Mouse (Mus musculus) hindbrain, embryonic 11.5 days (tissue): Measurements from ENCODE around the gene Arhgef33. TPM values are rescaled to one million over a fixed set of nuclear protein-coding genes. Genes with fewer than 3 reads are reported as not detected.

ENCODE experiments used
- ATAC-seq: fragments of 200-750 bp; cut with Nextera tagmentation; 2 replicates; pipeline ENCODE4 v1.8.0; 2017; ENCODE audit warnings: mild to moderate bottlenecking, moderate TSS enrichment, moderate library complexity; ENCODE audit not compliant: low FRiP score
- DNase-seq: peaks from one replicate; pipeline ENCODE4 v3.0.0-alpha.2; 2015; ENCODE audit warnings: low spot score
- H3K27ac ChIP-seq: fragments of 300-500 bp; sonication (generic); 2 replicates; pipeline ENCODE4 v1.5.1; 2014; ENCODE audit warnings: mild to moderate bottlenecking, low read depth, low read length
- H3K27me3 ChIP-seq: fragments of 300-500 bp; sonication (generic); 2 replicates; pipeline ENCODE4 v1.6.1; 2014; ENCODE audit warnings: mild to moderate bottlenecking, low read length, moderate library complexity, mixed read lengths; ENCODE audit not compliant: control insufficient read depth, insufficient read depth
- H3K36me3 ChIP-seq: fragments of 300-500 bp; sonication (generic); 2 replicates; pipeline ENCODE4 v1.6.1; 2014; ENCODE audit warnings: mild to moderate bottlenecking, low read length, moderate library complexity, mixed read lengths; ENCODE audit not compliant: control insufficient read depth, insufficient read depth
- H3K4me1 ChIP-seq: fragments of 300-500 bp; sonication (generic); replicated peaks from 2 replicates; pipeline ENCODE4 v1.6.1; 2014; ENCODE audit warnings: low read length, mixed read lengths; ENCODE audit not compliant: control insufficient read depth, insufficient read depth
- H3K4me2 ChIP-seq: fragments of 300-500 bp; sonication (generic); replicated peaks from 2 replicates; pipeline ENCODE4 v1.6.1; 2014; ENCODE audit warnings: mild to moderate bottlenecking, low read depth, low read length
- H3K4me3 ChIP-seq: fragments of 300-500 bp; sonication (generic); 2 replicates; pipeline ENCODE4 v1.5.1; 2014; ENCODE audit warnings: low read depth, low read length
- H3K9ac ChIP-seq: fragments of 300-500 bp; sonication (generic); 2 replicates; pipeline ENCODE4 v1.6.1; 2014; ENCODE audit warnings: low read depth, low read length
- H3K9me3 ChIP-seq: fragments of 300-500 bp; sonication (generic); 2 replicates; pipeline ENCODE4 v1.6.1; 2016; ENCODE audit warnings: low read length; ENCODE audit not compliant: control insufficient read depth
- WGBS: fragments of 180-500 bp; shearing (Covaris S2); extraction: QIAGEN DNeasy Blood & Tissue Kit; methylation state at CpG from one replicate; pipeline ENCODE4 v1.1.7; 2014; 5-methylcytosine and 5-hydroxymethylcytosine counted together
- polyA plus RNA-seq: library from polyadenylated mRNA; unstranded; fragments of >200 nt; fragmentation: Nextera tagmentation; extraction: Ambion mirVana; gene quantifications from 2 replicates; pipeline ENCODE4 v1.2.1, GENCODE M21; 2014

Arhgef33 gene
- polyA plus RNA-seq, 1 experiment from 2014 or later, result 1.7 TPM

GRCm38 (mm10) chr17:80398243-80398642 is 91.0 kb downstream of the Arhgef33 start:
- no peak overlapping the region for H3K27ac ChIP-seq
- no peak overlapping the region for H3K4me2 ChIP-seq
- H3K4me1 ChIP-seq, result no peaks in the 10 kb centered on the region
- H3K36me3 ChIP-seq, result 0 out of 2 replicates have a peak, but pooled peaks cover 3% of the 10 kb centered on the region
- H3K4me3 ChIP-seq, result no peak overlapping the region
- no peaks in the 10 kb centered on the region for H3K9me3 ChIP-seq
- WGBS, result 90% methylated on average over 7 of the region's 7 CpGs
- ATAC-seq (no peak), DNase-seq (no peak)
- no peaks in the 10 kb centered on the region for H3K27me3 ChIP-seq
- H3K9ac ChIP-seq, result no peak overlapping the region

GRCm38 (mm10) chr17:80411182-80411581 is 104.0 kb downstream of the Arhgef33 start:
- H3K27ac ChIP-seq, result no peak overlapping the region
- 71% methylated on average over 1 of the region's 1 CpGs for whole genome bisulfite sequencing
- no peak overlapping the region for H3K4me3 ChIP-seq
- H3K4me1 ChIP-seq, result no peaks in the 10 kb centered on the region
- H3K27me3 ChIP-seq, result no peaks in the 10 kb centered on the region
- ATAC-seq (no peak), DNase-seq (no peak)
- no peaks in the 10 kb centered on the region for H3K9me3 ChIP-seq
- H3K36me3 ChIP-seq, result peaks cover 13% of the 10 kb centered on the region; the same call in 1 of the 2 replicates
- no peak overlapping the region for H3K9ac ChIP-seq
- no peak overlapping the region for H3K4me2 ChIP-seq

- ATAC-seq, result no peak
- no peaks in the 10 kb centered on the region for H3K27me3 ChIP-seq
- H3K9me3 ChIP-seq, result no peaks in the 10 kb centered on the region
- DNase-seq, result no peak
- no peak overlapping the region for H3K27ac ChIP-seq
- WGBS, result 78% methylated on average over 10 of the region's 10 CpGs
- no peak overlapping the region for H3K4me3 ChIP-seq
- H3K4me2 ChIP-seq, result no peak overlapping the region
- H3K4me1 ChIP-seq, result no peaks in the 10 kb centered on the region
- peaks cover 13% of the 10 kb centered on the region for H3K36me3 ChIP-seq
- no peak overlapping the region for H3K9ac ChIP-seq
These were observed 111.5 kb downstream of the Arhgef33 start for GRCm38 (mm10) chr17:80418572-80419210.

GRCm38 (mm10) chr17:80420998-80421397 is 113.8 kb downstream of the Arhgef33 start:
- Histone ChIP-seq H3K9ac (no peak overlapping the region), H3K4me1 (no peaks in the 10 kb centered on the region), H3K27me3 (no peaks in the 10 kb centered on the region), H3K4me3 (no peak overlapping the region), H3K9me3 (no peaks in the 10 kb centered on the region), H3K27ac (no peak overlapping the region), H3K4me2 (no peak overlapping the region), H3K36me3 (peaks cover 13% of the 10 kb centered on the region)
- DNase-seq (no peak), ATAC-seq (no peak)
- 92% methylated on average over 1 of the region's 1 CpGs for WGBS

- WGBS, result 90% methylated on average over 7 of the region's 7 CpGs
- H3K9ac ChIP-seq, result no peak overlapping the region
- no peak overlapping the region for H3K4me2 ChIP-seq
- H3K27me3 ChIP-seq, result no peaks in the 10 kb centered on the region
- H3K4me3 ChIP-seq, result no peak overlapping the region
- peaks cover 7% of the 10 kb centered on the region for H3K36me3 ChIP-seq
- H3K4me1 ChIP-seq, result no peaks in the 10 kb centered on the region
- H3K27ac ChIP-seq, result no peak overlapping the region
- H3K9me3 ChIP-seq, result no peaks in the 10 kb centered on the region
- ATAC-seq (no peak), DNase-seq (no peak)
These were observed 119.0 kb downstream of the Arhgef33 start for GRCm38 (mm10) chr17:80426171-80426570.

DNA sequence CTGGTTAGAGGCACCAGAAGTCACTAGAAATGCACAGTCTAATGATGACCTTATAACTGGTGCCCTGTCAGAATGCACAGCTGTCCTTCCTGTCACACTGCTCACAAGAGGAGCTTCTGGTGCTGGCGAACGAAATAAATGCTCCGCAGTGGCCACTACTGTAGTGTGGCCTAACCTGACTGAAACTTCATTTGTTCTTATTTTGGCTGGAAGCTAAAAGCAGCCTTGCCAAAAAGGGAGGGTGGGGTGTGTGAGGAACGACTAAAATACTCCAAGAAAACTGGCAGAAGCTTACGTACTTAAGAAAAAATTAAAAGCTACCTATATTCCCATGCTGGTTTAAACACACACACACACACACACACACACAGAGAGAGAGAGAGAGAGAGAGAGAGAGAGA is 119.7 kb downstream of the Arhgef33 start:
- Histone ChIP-seq H3K27me3 (no peaks in the 10 kb centered on the region), H3K4me2 (no peak overlapping the region), H3K4me3 (no peak overlapping the region), H3K9me3 (no peaks in the 10 kb centered on the region), H3K27ac (no peak overlapping the region), H3K4me1 (no peaks in the 10 kb centered on the region), H3K36me3 (peaks cover 7% of the 10 kb centered on the region), H3K9ac (no peak overlapping the region)
- no peak for DNase-seq
- 86% methylated on average over 5 of the region's 5 CpGs for WGBS
- no peak for ATAC-seq

GRCm38 (mm10) chr17:80427966-80428365 is 120.8 kb downstream of the Arhgef33 start:
- Histone ChIP-seq H3K9ac (no peak overlapping the region), H3K4me3 (no peak overlapping the region), H3K4me2 (no peak overlapping the region), H3K4me1 (no peaks in the 10 kb centered on the region), H3K27ac (no peak overlapping the region), H3K36me3 (peaks cover under 1% of the 10 kb centered on the region), H3K27me3 (no peaks in the 10 kb centered on the region), H3K9me3 (no peaks in the 10 kb centered on the region)
- ATAC-seq (no peak), DNase-seq (no peak)
- WGBS, result 73% methylated on average over 2 of the region's 2 CpGs

GRCm38 (mm10) chr17:80431997-80432396 is 124.8 kb downstream of the Arhgef33 start:
- Histone ChIP-seq H3K4me2 (no peak overlapping the region), H3K27ac (no peak overlapping the region), H3K27me3 (no peaks in the 10 kb centered on the region), H3K4me3 (no peak overlapping the region), H3K9ac (no peak overlapping the region), H3K9me3 (no peaks in the 10 kb centered on the region), H3K4me1 (no peaks in the 10 kb centered on the region), H3K36me3 (0 out of 2 replicates have a peak, but pooled peaks cover 2% of the 10 kb centered on the region)
- ATAC-seq (no peak), DNase-seq (no peak)
- 96% methylated on average over 9 of the region's 9 CpGs for WGBS

GRCm38 (mm10) chr17:80434430-80434829 is 127.2 kb downstream of the Arhgef33 start:
- Histone ChIP-seq H3K36me3 (0 out of 2 replicates have a peak, but pooled peaks cover 2% of the 10 kb centered on the region), H3K9me3 (no peaks in the 10 kb centered on the region), H3K4me2 (no peak overlapping the region), H3K9ac (no peak overlapping the region), H3K4me3 (no peak overlapping the region), H3K4me1 (no peaks in the 10 kb centered on the region), H3K27ac (no peak overlapping the region), H3K27me3 (no peaks in the 10 kb centered on the region)
- DNase-seq (no peak), ATAC-seq (no peak)
- WGBS, result 97% methylated on average over 3 of the region's 3 CpGs
